Mouse (Mus musculus): ENCODE results near the gene Pop7.

Gene Pop7

DNA sequence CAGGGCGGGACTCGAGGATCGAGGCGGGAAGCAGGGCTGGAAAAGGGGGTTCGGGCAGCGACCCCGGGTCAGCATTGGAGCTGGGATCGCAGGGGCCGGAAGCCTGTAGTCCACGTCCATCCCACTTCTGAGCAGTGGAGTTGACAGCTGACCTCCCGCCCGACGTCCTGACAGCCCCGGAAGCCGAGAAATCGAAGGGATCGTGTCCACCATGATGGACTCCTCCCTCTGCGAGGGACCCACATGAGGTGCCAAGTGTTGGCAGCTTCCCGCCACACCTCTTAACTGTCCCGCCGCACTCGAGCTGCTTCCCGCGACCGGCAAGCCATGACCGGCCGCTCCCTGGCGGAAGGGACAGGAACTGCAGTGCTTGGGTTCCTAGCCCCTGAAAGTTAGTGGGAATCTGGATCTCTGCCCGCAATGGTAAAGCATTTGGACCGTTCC, 371 bp upstream of the Pop7 start:
- peak; percentile 96 for DNase-seq (ENCODE audit: low read depth, low spot score)

DNA sequence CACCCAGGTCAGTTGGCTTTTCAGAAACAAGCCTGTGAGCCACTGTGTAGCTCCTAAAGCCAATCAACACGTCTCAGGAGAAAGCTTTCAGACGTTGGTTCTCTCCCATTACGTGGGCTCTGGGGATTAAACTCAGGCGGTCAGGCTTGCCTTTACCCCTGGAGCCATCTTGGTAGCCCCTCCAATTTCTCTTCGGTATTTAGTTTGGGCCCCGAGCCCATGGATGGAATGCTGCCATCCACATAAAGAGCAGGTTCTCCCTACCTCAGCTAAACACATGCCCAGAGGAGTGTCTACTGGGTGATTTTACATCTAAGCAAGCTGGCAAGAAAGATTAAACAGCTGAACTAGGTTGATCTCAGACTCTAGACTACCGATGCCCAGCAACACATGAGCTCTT, 2.1 kb downstream of the Pop7 start:
- no peak for DNase-seq (ENCODE audit: low read depth, low spot score)

DNA sequence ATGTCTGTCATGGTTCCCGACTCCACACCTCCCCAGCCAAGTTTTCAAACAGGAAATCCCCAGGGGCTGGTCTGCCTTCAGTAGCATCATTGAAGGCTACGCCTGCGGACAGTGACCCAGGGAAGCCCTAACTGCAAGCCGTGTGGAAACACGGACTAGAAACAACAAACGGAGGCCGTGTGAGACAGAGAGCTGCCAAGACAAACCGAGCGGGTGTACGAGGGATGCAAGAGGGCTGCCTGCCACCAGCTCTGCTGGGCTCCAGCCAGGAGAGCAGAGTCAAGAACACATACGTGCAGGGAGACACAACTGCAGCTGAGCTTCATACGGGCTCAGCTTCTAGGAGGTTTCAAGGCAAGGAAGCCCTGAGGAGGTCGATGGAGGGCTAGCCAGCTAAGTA, 8.5 kb downstream of the Pop7 start:
- DNase-seq (ENCODE audit: low read depth, low spot score) = peak; percentile 45

DNA sequence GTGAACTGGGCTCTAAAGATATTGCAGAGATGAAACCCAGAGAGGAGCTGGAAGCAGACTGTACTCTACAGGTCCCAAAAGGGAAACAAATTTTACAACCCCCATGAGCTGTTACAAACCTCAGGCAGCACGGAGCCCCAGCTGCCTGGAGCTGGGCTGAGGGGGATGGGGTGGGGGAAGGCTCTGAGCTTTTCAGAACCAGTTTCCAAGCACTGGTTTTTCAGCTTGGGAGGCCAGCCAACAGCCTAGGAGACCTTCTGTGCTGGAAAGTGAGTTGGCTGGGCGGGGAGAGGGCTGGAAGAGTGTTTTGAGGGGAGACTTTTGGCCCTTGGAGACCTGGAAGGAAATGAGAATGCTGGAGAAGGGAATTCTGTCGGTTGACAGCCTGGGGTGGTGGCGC, 10.8 kb downstream of the Pop7 start:
- DNase-seq (ENCODE audit: low read depth, low spot score) = no peak

GRCm38 (mm10) chr5:137487616-137488015, 14.7 kb downstream of the Pop7 start:
- DNase-seq (ENCODE audit: low read depth, low spot score) = peak; percentile 78

DNA sequence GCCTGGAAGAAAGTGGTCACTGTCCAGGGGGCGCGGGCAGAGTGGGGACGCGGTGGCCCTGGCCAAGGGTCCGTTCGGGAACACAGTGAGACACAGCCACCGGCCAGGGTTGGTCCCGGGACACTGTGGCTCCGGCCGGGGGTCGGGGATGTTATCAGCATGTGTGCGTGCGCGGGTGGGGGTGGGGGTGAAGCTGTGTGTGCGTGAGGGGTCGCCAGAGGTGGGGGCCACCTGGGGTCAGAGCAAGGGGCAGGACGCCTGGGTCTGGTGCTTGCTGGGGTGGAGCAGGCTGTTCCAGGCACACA, 16.5 kb downstream of the Pop7 start:
- DNase-seq (ENCODE audit: low read depth, low spot score) = no peak

GRCm38 (mm10) chr5:137485071-137485850, 17.1 kb downstream of the Pop7 start:
- DNase-seq (ENCODE audit: low read depth, low spot score) = no peak

- no peak for DNase-seq (ENCODE audit: low read depth, low spot score)
Observed at GRCm38 (mm10) chr5:137481897-137482296, 20.4 kb downstream of the Pop7 start.

DNA sequence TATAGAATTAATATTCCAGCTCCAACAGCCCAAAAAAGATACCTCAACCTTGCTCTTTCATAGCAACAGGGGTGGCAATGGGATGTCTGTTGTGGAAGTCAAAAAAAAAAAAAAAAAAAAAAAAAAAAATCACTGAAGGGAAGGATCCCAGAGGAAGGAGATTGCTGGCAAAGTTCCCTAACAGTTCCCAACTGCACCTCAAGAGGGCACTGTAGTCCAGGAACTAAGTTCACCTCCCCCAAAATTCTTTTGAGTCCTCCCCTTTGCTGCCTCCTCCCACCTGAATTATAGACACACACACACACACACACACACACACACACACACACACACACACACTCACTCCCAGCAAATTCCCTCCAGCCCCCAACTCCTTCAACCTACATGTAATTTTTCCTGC, 21.2 kb downstream of the Pop7 start:
- peak; percentile 84 for DNase-seq (ENCODE audit: low read depth, low spot score)

GRCm38 (mm10) chr5:137476964-137477363, 25.4 kb downstream of the Pop7 start, which contains the start of gene Zan:
Gene Zan, minus strand, starts transcription at chr5:137477064.
- DNase-seq (ENCODE audit: low read depth, low spot score) = no peak

DNA sequence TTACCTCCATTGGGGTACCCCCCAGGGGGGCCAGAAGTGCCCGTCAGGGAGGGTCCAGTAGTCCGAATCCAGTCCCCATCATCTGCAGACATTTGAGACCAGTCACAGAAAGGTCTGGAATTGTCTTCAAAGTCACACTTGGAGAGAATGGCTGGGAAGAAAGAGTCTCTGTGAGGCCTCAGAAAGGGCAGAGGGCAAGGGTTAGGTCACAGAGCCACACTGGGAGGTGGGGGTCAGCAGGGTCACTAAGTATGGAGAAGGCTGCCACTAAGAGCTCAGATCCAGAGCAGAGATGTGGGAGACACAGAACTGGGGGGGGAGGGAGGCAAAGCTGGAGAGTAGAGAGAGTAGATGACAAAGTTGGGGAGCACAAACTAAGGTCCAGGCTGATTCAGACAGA, 28.0 kb downstream of the Pop7 start:
- DNase-seq (ENCODE audit: low read depth, low spot score) = no peak

DNA sequence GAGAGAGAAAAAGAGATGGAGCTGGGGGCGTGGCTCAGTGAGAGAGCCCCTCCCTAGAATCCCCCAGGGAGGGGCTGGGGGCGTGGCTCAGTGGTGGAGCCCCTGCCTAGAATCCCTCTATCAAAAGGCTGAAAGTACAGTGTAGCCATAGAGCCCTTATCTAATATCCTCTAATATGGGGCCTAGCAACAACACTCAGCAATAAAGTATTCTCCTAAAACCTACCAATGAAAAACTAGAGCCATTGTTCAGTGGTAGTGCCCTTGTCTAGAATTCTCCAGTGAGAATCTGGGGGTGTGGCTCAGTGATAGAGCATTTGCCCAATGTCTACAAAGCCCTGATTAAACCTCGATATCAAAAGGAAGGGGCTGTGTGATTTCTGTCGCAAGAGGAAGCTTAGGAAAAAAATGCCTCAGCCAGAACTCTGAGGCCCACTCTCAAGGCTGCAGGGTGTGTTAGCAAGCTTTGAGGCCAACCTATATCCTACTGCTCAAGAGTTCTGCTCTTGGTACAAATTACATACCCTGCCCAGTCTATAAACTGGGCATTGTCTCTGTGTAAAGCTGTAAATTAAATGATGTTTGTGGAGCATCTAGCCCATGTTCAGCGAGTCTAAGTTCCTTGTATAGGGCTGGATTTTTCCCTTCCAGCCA, 29.9 kb downstream of the Pop7 start:
- no peak for DNase-seq (ENCODE audit: low read depth, low spot score)

DNA sequence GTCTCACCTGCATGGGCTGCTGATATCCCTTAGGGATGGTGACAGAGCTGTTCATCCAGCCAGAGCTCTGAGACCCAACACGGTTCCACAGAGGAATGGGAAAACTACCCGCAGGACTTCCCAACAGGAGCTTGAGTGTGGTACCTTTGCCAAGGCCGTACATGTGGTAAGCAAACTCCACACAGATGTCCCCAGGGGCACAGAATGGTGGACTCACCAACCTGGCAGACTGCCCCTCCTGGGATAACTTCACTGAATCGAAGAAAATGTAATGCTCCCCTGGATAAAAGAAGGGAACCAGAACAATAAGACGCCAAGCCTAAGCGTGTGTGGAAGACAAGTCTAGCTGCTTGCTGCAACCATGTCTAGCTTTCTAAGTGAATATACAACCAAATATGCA, 35.4 kb downstream of the Pop7 start:
- no peak for DNase-seq (ENCODE audit: low read depth, low spot score)

GRCm38 (mm10) chr5:137465049-137465448, 37.3 kb downstream of the Pop7 start:
- no peak for DNase-seq (ENCODE audit: low read depth, low spot score)

- DNase-seq (ENCODE audit: low read depth, low spot score) = no peak
Observed at GRCm38 (mm10) chr5:137455866-137456591, 46.3 kb downstream of the Pop7 start.

DNA sequence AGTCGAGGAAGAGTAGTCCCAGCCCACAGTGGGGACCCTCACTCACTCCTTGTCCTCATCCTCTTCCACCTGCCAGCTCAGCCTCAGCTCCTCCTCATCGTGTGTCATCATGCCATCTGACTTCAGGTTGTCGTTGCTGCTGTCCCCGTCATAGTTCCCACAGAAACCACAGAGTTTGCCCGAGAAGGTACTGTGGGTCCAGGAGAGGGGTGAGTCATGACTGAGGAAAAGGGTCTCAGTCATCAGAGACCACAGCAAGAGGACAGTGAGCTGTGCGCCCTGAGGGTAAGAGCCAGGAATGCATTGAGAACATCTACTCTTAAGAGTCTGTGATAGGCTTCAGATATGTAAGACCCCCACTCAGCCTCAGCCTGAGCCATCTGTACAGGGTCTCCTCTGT, 47.1 kb downstream of the Pop7 start:
- no peak for DNase-seq (ENCODE audit: low read depth, low spot score)

Data from ZHBTc4 (cell line).